18 mouse cellular contexts compared by ENCODE assay signal in genomic region chr13:63985086-63985485, GRCm38 (mm10).
DNase-seq lines count a peak whose midpoint lies in the region; ATAC-seq lines count a peak whose summit lies in the region.
"Had no signal": no experiment of that assay in that cellular context is flagged by ENCODE, and none has a peak within 500 bp of the region (broad histone marks: within the 10 kb centered on the region; RNA-seq: fewer than 3 reads in every experiment).

No protein-coding gene starts in this region.

- DNase-seq in heart, adult 8-10 months (ENCODE audit: low spot score) = peak; percentile 56
- DNase-seq in lung, postnatal 25 days (ENCODE audit: low spot score) = no peak
- DNase-seq in limb, embryonic 10.5 days (ENCODE audit: low spot score) = no peak
- no peak for DNase-seq in layer of hippocampus, adult 8-10 months (ENCODE audit: low spot score in 2 of 2)
- no peak for DNase-seq in layer of hippocampus, postnatal 14 days (ENCODE audit: low spot score in 2 of 2)
- DNase-seq: adrenal gland, adult 2 months; cerebellum, adult 11 months; cerebellum, postnatal 14 days; kidney, adult 2 months; right cerebral cortex, postnatal 25 days had no signal

- H3K4me1 ChIP-seq in heart, embryonic 11.5 days (ENCODE audit: control insufficient read depth, insufficient read depth, low read length) = peaks cover 12% of the 10 kb centered on the region
- H3K4me1 ChIP-seq in lung, embryonic 16.5 days (replicated peaks; ENCODE audit: control insufficient read depth, insufficient read depth, low read length) = peaks cover 43% of the 10 kb centered on the region
- peaks cover 44% of the 10 kb centered on the region for H3K4me1 ChIP-seq in limb, embryonic 10.5 days
- peaks cover 16% of the 10 kb centered on the region for H3K4me1 ChIP-seq in midbrain, embryonic 15.5 days

- ATAC-seq in heart, embryonic 11.5 days (replicated peaks; ENCODE audit: insufficient number of reproducible peaks, low FRiP score, low TSS enrichment) = no peak
- ATAC-seq in lung, embryonic 16.5 days (ENCODE audit: low read depth) = 0 out of 2 replicates have a peak, but pooled peaks have one; percentile 0
- ATAC-seq in midbrain, embryonic 15.5 days (replicated peaks) = no peak

- H3K9me3 ChIP-seq in heart, embryonic 11.5 days (replicated peaks; ENCODE audit: control insufficient read depth, low read length) = no peaks in the 10 kb centered on the region
- H3K9me3 ChIP-seq in lung, embryonic 16.5 days (ENCODE audit: control insufficient read depth, low read length) = no peaks in the 10 kb centered on the region
- no peaks in the 10 kb centered on the region for H3K9me3 ChIP-seq in limb, embryonic 10.5 days (replicated peaks)
- H3K9me3 ChIP-seq in midbrain, embryonic 15.5 days = no peaks in the 10 kb centered on the region
- H3K9me3 ChIP-seq: forebrain, embryonic 12.5 days; hindbrain, embryonic 15.5 days; midbrain, embryonic 10.5 days; neural tube, embryonic 12.5 days had no signal

- H3K27me3 ChIP-seq in heart, embryonic 11.5 days (ENCODE audit: control insufficient read depth, insufficient read depth, low read length) = no peaks in the 10 kb centered on the region
- no peaks in the 10 kb centered on the region for H3K27me3 ChIP-seq in lung, embryonic 16.5 days (ENCODE audit: control insufficient read depth, insufficient read depth, low read depth, low read length)
- peaks cover 23% of the 10 kb centered on the region; the same call in 1 of the 2 replicates for H3K27me3 ChIP-seq in limb, embryonic 10.5 days (ENCODE audit: low read depth, poor library complexity, severe bottlenecking)
- no peaks in the 10 kb centered on the region; the same call in 1 of the 2 replicates for H3K27me3 ChIP-seq in midbrain, embryonic 15.5 days (replicated peaks)
- H3K27me3 ChIP-seq: neural tube, embryonic 12.5 days had no signal

- H3K4me3 ChIP-seq in heart, embryonic 11.5 days (ENCODE audit: low read depth, low read length) = no peak overlapping the region
- H3K4me3 ChIP-seq in lung, embryonic 16.5 days (ENCODE audit: low read length) = no peak overlapping the region
- no peak overlapping the region for H3K4me3 ChIP-seq in limb, embryonic 10.5 days
- H3K4me3 ChIP-seq in midbrain, embryonic 15.5 days = no peak overlapping the region
- H3K4me3 ChIP-seq: forebrain, embryonic 12.5 days; hindbrain, embryonic 15.5 days; midbrain, embryonic 10.5 days; neural tube, embryonic 12.5 days had no signal

- no peak overlapping the region for H3K9ac ChIP-seq in heart, embryonic 11.5 days (ENCODE audit: low read depth, low read length)
- no peak overlapping the region for H3K9ac ChIP-seq in lung, embryonic 16.5 days (ENCODE audit: low read length)
- no peak overlapping the region for H3K9ac ChIP-seq in midbrain, embryonic 15.5 days
- H3K9ac ChIP-seq: forebrain, embryonic 12.5 days; hindbrain, embryonic 15.5 days; liver, embryonic 14.5 days; neural tube, embryonic 12.5 days had no signal

- H3K36me3 ChIP-seq in heart, embryonic 11.5 days (ENCODE audit: control insufficient read depth, insufficient read depth, low read length) = no peaks in the 10 kb centered on the region
- H3K36me3 ChIP-seq in lung, embryonic 16.5 days (ENCODE audit: control insufficient read depth, insufficient read depth, low read length) = no peaks in the 10 kb centered on the region
- no peaks in the 10 kb centered on the region for H3K36me3 ChIP-seq in limb, embryonic 10.5 days
- H3K36me3 ChIP-seq in midbrain, embryonic 15.5 days (replicated peaks) = no peaks in the 10 kb centered on the region
- H3K36me3 ChIP-seq: forebrain, embryonic 12.5 days; hindbrain, embryonic 15.5 days; midbrain, embryonic 10.5 days; neural tube, embryonic 12.5 days had no signal

- 66% methylated on average over 5 of the region's 5 CpGs for WGBS in heart, embryonic 11.5 days (ENCODE audit: insufficient replicate concordance)
- WGBS in lung, embryonic 16.5 days = 58% methylated on average over 5 of the region's 5 CpGs
- 83% methylated on average over 5 of the region's 5 CpGs for WGBS in limb, embryonic 10.5 days
- WGBS in midbrain, embryonic 15.5 days = 86% methylated on average over 5 of the region's 5 CpGs

- no peak overlapping the region for H3K4me2 ChIP-seq in heart, embryonic 11.5 days
- no peak overlapping the region for H3K4me2 ChIP-seq in lung, embryonic 16.5 days (ENCODE audit: low read depth, low read length)
- no peak overlapping the region for H3K4me2 ChIP-seq in midbrain, embryonic 15.5 days
- H3K4me2 ChIP-seq: forebrain, embryonic 12.5 days; hindbrain, embryonic 15.5 days; neural tube, embryonic 12.5 days had no signal

- H3K27ac ChIP-seq in heart, embryonic 11.5 days (ENCODE audit: low read depth, low read length) = no peak overlapping the region
- peak overlapping the region; percentile 78 for H3K27ac ChIP-seq in lung, embryonic 16.5 days (ENCODE audit: low read length)
- H3K27ac ChIP-seq in limb, embryonic 10.5 days = 0 out of 2 replicates have a peak overlapping the region, but pooled peaks have one; percentile 21
- no peak overlapping the region for H3K27ac ChIP-seq in midbrain, embryonic 15.5 days
- H3K27ac ChIP-seq: forebrain, embryonic 12.5 days; hindbrain, embryonic 15.5 days; liver, embryonic 14.5 days; midbrain, embryonic 10.5 days; neural tube, embryonic 12.5 days had no signal

Comparison
In these comparisons a context has a peak if more than half of its experiments do, and no peak if none do; other contexts are left out.
1. H3K27ac ChIP-seq: peak in lung, embryonic 16.5 days (single experiment) and limb, embryonic 10.5 days (single experiment); none in heart, embryonic 11.5 days (single experiment) and midbrain, embryonic 15.5 days (single experiment).